Mouse (Mus musculus) G1E-ER4 (cell line): ENCODE data around the gene Rab3il1. TPM values are rescaled to one million over a fixed set of nuclear protein-coding genes. Genes with fewer than 3 reads are reported as not detected.

ENCODE experiments used
- GATA1 ChIP-seq: IDR thresholded peaks from one replicate; pipeline ENCODE4 v1.8.0; 2012; ENCODE audit warnings: low read length, inconsistent platforms
- polyA plus RNA-seq: library from polyadenylated mRNA; stranded (reverse); fragments of >175 nt; gene quantifications from 2 replicates; pipeline ENCODE4 v1.2.3, GENCODE M21; 2012

The Rab3il1 gene
- 11.2 and 15.6 TPM in 2 replicates for polyA plus RNA-seq

GRCm38 (mm10) chr19:10001206-10001969 is at the start of gene Rab3il1, which contains the start of gene Best1:
TSS of gene Rab3il1 (plus strand) at chr19:10001669.
TSS of gene Best1 (minus strand) at chr19:10001633.
- TF ChIP-seq GATA1: no peak

- TF ChIP-seq GATA1: no peak
These were observed 49.1 kb upstream of the Rab3il1 start for GRCm38 (mm10) chr19:9952390-9952789.

DNA sequence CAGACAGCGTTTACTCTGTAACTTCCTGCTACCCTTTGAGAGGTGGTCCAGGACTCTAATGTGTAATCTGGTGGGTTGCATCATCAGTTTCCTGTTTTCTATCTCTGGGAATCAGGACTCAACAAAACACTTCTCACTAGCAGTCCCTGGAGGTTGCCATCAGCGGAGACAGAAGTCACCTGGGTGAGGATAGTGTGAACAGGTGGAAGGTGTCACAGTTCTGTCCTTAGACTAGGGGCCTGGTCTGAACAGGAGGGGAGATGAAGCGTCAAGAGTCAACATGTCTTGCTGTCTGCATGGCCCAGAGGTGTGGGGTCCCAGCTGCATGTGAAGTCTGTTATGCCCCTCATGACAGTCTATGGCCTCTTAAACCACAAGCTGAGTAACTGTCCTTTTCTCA is 48.6 kb upstream of the Rab3il1 start:
- no peak for TF ChIP-seq GATA1

DNA sequence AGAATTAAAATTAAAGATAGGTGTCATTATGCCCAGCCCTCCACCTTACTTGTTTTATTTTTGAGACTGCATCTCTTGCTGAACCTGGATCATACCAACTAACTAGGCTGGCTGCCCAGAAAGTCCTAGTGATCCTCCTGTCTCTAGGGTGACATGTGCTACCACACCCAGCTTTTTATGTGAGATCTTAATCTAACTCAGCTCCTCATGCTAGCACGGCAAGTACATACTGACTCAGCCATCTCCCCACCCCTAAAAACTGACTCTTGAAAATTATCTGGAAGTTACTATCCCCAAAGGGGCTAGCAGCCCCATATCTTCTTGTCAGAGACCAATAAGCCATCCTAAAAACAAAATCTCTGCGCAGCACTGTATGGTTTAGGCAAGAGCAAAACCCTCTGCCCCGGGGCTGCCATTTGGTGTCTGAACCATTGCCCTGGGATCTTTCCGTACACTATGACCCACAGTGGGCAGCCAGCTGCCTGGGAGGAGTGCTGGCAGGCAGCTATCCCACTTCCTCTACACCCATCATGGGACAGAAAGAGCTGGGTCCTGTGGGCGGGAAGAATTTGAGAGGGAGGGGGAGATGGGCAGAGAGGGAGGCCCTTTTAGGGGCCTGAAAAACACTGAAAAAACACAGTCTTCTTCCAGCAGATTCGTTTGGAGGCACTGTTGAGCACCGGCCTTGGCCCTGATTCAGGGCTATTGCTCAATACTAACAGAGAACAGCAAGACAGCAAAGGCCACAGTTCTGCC is 47.2 kb upstream of the Rab3il1 start:
- no peak for TF ChIP-seq GATA1

GRCm38 (mm10) chr19:9954811-9955202 is 46.7 kb upstream of the Rab3il1 start:
- no peak for TF ChIP-seq GATA1

DNA sequence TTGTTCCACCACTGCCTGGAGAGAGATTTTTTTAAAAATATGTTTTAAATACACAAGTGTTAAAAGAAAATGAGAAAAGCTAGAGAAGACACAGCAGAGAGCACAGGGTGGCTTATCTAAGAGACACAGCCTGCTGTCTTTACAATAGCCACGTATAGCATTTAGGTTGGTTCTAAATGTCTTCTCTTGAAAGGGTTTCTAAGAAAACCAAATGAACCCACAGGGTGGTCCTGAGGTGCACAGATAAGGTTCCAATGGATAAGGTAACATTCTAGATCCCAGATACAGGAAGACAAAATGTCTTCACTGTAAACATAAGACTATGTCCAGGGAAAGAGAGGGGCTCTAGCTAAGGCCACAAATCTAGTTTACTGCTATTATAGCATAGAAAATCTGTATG is 46.0 kb upstream of the Rab3il1 start:
- peak; percentile 61 for TF ChIP-seq GATA1

GRCm38 (mm10) chr19:9956624-9957388 is 44.7 kb upstream of the Rab3il1 start:
- TF ChIP-seq GATA1: no peak

- TF ChIP-seq GATA1: no peak
These were observed 43.5 kb upstream of the Rab3il1 start for GRCm38 (mm10) chr19:9957965-9958364.

- no peak for TF ChIP-seq GATA1
These were observed 40.7 kb upstream of the Rab3il1 start for GRCm38 (mm10) chr19:9960769-9961168.

DNA sequence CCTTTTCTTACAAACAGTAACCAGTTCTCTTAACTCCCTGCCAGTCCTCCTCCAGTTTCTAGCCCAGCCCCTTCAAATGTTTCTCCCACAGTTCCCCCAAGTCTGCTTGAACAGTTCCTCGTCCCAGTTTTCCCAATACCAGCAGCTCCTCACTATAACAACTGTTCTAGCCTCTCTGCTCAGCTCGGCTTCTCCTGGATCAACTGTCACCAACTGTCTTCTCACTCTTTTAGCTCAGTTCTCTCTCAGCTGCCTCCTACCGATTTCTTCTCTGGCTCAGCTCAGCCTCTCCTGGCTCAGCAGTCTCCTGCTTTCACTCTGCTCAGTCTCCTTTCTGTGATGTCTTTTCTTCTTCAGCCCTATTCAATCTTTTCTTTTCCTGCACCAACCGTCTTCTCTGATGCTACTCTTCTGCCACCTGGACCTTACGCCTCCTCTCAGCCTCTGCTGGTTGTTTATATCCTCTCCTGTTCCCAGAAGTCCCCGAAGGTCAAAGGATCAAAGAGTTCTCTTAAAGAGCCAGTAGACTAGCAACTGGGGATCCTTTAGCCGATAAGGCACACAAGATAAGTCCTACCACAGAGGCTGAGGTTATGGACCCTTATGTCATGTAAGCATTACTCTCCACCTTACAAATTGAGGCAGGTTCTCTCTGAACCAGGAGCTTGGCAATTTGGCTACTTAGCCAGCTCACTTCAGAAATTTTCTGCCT is 37.1 kb upstream of the Rab3il1 start:
- peak; percentile 43 for TF ChIP-seq GATA1

DNA sequence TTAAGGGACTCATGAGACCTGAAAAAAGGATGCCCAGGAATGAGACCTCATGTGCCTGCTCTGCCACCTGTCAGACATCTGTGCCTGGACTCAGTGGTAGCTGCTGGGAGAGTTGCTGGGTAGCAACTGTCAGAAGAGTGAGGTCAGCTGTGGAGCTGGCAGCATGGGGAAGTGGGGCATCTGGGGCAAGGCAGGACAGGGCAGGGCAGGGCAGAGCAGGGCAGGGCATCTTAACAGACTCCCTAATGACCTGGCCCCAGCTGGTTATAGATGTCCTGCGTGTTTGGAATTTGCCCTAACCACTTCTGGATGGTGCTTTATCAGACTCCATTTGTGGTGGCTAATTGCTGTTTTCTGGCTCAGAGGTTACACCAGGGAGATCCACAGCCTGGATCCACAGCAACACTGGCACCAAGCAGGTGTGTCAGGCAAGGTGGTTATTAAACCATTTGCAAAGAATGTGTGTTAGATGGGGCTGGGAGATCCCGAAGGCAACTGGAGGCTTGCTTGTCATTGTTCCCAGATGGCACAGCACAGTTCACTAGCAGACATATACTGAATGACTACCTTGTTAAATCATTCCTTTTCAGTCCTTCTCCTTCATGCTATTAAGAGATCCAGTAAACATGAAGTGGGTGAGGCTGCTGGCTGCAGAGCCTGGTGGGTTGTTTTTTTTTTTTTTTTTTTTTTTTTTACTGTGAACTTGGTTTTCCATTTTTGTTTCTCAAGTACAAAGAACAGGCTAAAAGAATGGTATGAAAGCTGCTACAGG is 35.2 kb upstream of the Rab3il1 start:
- TF ChIP-seq GATA1: no peak

DNA sequence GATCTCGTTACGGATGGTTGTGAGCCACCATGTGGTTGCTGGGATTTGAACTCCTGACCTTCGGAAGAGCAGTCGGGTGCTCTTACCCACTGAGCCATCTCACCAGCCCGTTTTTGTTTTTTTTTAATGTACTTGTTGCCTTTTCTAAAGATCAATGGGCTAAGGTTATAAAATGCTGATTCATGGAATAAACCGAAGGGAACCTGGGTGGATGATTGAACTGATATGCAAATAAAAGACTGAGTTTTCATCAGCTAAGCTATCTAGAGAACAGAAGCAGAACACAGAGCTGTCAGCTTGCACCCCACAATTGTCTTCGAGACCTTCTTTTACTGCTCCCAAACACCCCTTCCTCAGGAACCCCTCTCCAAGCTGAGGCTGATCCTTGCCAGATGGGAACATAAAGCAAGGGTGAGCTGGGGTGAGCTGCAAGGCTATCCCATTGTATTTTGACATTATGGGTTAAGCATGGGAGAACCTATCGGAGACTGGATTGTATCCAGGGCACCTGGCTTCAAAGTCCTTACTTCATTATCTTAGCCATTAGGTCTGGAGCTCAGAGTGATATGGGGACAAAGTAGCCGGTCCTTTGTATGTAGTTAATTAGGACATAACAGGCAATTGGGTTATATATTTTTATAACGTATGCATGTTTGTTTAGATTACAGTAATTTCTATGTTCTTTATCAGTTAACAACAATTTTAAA is 33.2 kb upstream of the Rab3il1 start:
- no peak for TF ChIP-seq GATA1

- TF ChIP-seq GATA1: no peak
These were observed 24.4 kb upstream of the Rab3il1 start for GRCm38 (mm10) chr19:9977085-9977484.

DNA sequence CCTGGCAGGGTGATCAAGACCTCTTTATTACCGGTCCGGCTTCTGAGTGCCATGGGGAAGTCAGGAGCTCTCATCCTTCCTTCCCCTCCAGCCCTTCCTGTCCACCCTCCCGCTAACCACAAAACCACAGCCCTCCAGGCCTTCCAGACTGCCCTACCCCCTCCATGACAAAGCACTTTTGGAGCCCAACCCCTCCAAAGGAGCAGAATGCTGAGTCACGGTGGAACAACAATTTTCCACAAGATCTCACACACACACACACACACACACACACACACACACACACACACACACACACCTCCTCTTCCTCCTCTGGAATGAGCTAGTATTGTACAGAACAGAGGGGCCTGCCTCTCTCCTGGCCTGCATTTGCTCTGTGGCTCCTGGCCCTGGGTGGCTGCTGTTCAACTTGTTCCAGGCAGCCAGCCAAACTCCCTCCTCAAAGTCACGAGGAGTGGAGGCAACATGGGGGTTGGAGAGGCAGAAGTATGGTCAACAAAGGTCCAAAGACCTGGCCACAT is 23.0 kb upstream of the Rab3il1 start:
- TF ChIP-seq GATA1: no peak
